Mouse (Mus musculus) erythroblast, embryonic 14.5 days (primary cell): ENCODE results near the gene Cfd. TPM values are rescaled to one million over a fixed set of nuclear protein-coding genes. Genes with fewer than 3 reads are reported as not detected.

ENCODE experiments used
- H3K27me3 ChIP-seq: 2 replicates; pipeline ENCODE4 v1.6.1; 2012; ENCODE audit warnings: inconsistent platforms; ENCODE audit not compliant: control insufficient read depth
- H3K36me3 ChIP-seq: 2 replicates; pipeline ENCODE4 v1.6.1; 2012; ENCODE audit warnings: mild to moderate bottlenecking, inconsistent platforms; ENCODE audit not compliant: control insufficient read depth
- H3K4me1 ChIP-seq: 2 replicates; pipeline ENCODE4 v1.6.1; 2012; ENCODE audit warnings: inconsistent platforms; ENCODE audit not compliant: control insufficient read depth
- H3K4me3 ChIP-seq: replicated peaks from 2 replicates; pipeline ENCODE3; 2012; ENCODE audit warnings: moderate library complexity, mild to moderate bottlenecking, inconsistent platforms
- H3K9me3 ChIP-seq: 2 replicates; pipeline ENCODE4 v1.6.1; 2012; ENCODE audit warnings: low read length, inconsistent platforms, mixed read lengths; ENCODE audit not compliant: control insufficient read depth
- GATA1 ChIP-seq: IDR thresholded peaks from 2 replicates; pipeline ENCODE4 v1.6.1; 2012; ENCODE audit warnings: low read length, inconsistent platforms, mixed read lengths
- TAL1 ChIP-seq: IDR thresholded peaks from 3 replicates; pipeline ENCODE4 v1.6.1; 2012; ENCODE audit warnings: low read length, inconsistent platforms, mixed read lengths
- polyA plus RNA-seq: library from polyadenylated mRNA; stranded (reverse); fragments of >175 nt; gene quantifications from 2 replicates; pipeline ENCODE4 v1.2.3, GENCODE M21; 2012

The Cfd gene
- polyA plus RNA-seq, 1 experiment = not detected

DNA sequence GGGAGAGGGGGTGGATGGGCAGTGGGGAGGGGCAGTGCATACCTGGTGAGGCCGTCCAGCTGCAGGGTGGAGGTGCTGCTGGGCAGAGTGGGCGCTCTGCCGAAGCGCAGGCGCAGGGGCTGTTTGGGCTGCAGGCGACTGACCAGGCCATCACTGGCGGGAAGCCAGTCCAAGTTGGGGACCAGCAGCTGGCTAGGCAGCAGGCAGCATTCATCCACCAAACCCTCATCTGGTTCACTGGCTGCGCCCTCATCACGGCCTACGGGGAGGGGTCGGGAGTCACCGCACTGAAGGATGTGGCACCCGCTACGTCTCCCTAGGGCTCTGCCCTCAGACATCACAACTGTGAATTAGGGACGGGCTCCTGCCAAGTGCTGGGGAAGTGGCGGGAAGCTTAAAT, 5.7 kb downstream of the Cfd start:
- no peaks in the 10 kb centered on the region for H3K27me3 ChIP-seq
- H3K9me3 ChIP-seq = no peaks in the 10 kb centered on the region
- peaks cover 56% of the 10 kb centered on the region for H3K36me3 ChIP-seq
- H3K4me1 ChIP-seq = peaks cover 6% of the 10 kb centered on the region
- TF ChIP-seq GATA1 = no peak
- TF ChIP-seq TAL1 = no peak
- H3K4me3 ChIP-seq = no peak overlapping the region

DNA sequence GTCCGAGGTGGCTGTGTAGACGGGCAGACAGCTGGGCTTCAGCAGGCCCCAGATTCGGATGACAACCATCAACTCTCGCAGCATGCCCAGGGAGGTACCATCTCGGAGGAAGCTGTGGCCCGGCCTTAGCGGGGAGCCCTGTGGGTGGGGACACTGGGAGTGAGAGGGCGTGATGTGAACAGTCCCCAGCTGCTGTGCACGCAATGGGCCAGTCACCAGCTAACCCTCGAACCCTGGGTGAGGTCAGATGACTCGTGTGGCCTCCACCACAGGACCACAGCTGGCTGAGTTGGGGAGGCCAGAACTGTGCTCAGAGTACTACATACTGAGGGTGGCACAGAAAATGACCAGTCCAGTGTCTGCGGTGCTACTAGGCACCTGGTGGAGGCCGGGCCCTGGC, 6.2 kb downstream of the Cfd start:
- H3K36me3 ChIP-seq = peaks cover 56% of the 10 kb centered on the region
- H3K27me3 ChIP-seq = no peaks in the 10 kb centered on the region
- peaks cover 6% of the 10 kb centered on the region for H3K4me1 ChIP-seq
- no peaks in the 10 kb centered on the region for H3K9me3 ChIP-seq
- TF ChIP-seq TAL1 = no peak
- TF ChIP-seq GATA1 = no peak
- H3K4me3 ChIP-seq = no peak overlapping the region

GRCm38 (mm10) chr10:79897316-79898245, 6.9 kb downstream of the Cfd start:
- H3K4me1 ChIP-seq = peaks cover 6% of the 10 kb centered on the region
- no peaks in the 10 kb centered on the region for H3K9me3 ChIP-seq
- peaks cover 61% of the 10 kb centered on the region for H3K36me3 ChIP-seq
- no peaks in the 10 kb centered on the region for H3K27me3 ChIP-seq
- no peak overlapping the region for H3K4me3 ChIP-seq
- no peak for TF ChIP-seq GATA1
- no peak for TF ChIP-seq TAL1

DNA sequence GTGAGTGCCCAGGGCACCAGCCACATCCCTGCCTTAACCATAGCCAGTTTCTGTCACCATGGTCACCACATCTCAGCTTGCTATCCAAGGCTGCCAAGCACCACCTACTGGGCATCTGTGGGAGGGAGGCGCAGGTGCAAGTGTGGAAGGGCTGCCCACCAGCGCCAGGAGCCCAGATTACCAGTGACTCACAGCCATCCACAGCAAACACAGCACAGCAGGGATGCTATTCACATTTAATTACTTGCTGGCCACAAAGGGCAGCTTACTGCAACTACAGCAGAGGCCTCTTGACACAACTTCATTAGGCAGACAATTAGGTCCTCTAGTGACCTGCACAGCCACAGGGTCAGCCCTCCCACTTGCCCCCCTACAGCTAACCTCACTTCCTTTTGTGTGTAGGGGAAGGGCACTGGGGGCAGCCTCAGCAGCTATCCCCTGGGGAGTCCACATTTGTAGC, 10.3 kb downstream of the Cfd start:
- Histone ChIP-seq H3K9me3 (no peaks in the 10 kb centered on the region), H3K4me1 (peaks cover 6% of the 10 kb centered on the region), H3K4me3 (no peak overlapping the region), H3K27me3 (no peaks in the 10 kb centered on the region), H3K36me3 (peaks cover 69% of the 10 kb centered on the region)
- TF ChIP-seq TAL1 = no peak
- TF ChIP-seq GATA1 = no peak

DNA sequence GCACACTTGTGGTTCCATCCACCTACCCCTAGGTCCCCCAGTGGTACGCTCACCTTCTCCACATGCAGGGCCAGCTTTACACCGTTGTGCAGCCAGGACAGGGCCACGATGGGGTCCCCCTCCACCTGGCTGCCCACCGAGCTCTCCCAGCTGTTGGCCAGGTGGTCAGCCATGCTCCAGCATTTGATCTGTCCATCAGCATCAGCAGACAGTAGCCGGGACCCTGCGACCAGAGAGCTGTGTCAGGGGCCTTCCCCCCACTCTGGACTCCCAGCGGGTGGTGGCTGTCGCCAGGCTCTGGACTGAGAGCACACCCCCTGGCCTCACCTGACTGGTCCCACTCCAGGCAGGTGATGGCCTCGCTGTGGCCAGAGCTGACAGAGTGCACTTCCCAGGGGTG, 16.1 kb downstream of the Cfd start:
- no peak for TF ChIP-seq GATA1
- no peak for TF ChIP-seq TAL1
- H3K27me3 ChIP-seq = no peaks in the 10 kb centered on the region
- H3K4me3 ChIP-seq = no peak overlapping the region
- H3K36me3 ChIP-seq = peaks cover 59% of the 10 kb centered on the region
- peaks cover 30% of the 10 kb centered on the region for H3K4me1 ChIP-seq
- H3K9me3 ChIP-seq = no peaks in the 10 kb centered on the region

- Histone ChIP-seq H3K4me1 (peaks cover 37% of the 10 kb centered on the region), H3K27me3 (no peaks in the 10 kb centered on the region), H3K36me3 (peaks cover 63% of the 10 kb centered on the region), H3K4me3 (no peak overlapping the region), H3K9me3 (no peaks in the 10 kb centered on the region)
- TF ChIP-seq GATA1 (no peak), TAL1 (no peak)
These were observed 16.8 kb downstream of the Cfd start for GRCm38 (mm10) chr10:79907415-79907814.

DNA sequence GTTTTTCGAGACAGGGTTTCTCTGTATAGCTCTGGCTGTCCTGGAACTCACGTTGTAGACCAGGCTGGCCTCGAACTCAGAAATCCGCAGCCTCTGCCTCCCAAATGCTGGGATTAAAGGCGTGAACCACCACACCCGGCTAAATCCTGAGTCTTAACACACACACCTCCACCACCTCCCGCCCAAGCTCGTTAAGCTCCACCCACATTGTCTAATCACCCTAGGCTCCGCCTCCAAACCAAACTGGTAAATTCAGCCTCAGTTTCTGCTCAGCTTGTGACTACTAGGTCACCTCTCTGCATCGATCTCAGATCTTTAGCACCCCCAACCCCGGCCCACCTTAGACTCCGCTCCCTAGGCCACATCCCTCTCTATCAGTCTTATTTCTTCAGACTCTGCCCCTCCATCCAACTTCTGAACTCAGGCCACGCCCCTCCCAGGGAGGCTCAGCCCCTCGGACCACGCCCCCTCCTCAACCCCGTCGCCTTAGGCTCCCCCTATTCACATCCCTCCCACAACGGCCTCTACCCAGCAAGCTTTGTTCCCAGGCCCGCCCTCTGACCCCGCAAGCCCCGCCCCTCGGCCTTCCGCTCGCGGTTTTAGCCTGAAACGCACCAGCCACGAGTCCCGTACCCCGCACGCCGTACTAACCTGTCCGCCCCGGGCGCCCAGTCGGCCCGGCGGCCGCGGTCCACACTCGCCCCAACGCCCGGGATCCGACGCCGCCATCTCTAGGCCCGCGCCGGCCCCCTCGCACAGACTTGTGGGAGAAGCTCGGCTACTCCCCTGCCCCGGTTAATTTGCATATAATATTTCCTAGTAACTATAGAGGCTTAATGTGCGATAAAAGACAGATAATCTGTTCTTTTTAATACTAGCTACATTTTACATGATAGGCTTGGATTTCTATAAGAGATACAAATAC, 17.8 kb downstream of the Cfd start, which contains the start of gene Med16:
Gene Med16, minus strand, starts transcription at position 757 of the 925 bp plus-strand sequence.
- H3K4me1 ChIP-seq = peaks cover 45% of the 10 kb centered on the region

GRCm38 (mm10) chr10:79909092-79909922, 18.7 kb downstream of the Cfd start:
- Histone ChIP-seq H3K36me3 (peaks cover 63% of the 10 kb centered on the region), H3K4me3 (peak overlapping the region; percentile 91)

More for the DNA sequence above, 17.8 kb downstream of the Cfd start, which contains the start of gene Med16:
- Histone ChIP-seq H3K27me3 (no peaks in the 10 kb centered on the region), H3K36me3 (peaks cover 62% of the 10 kb centered on the region), H3K9me3 (no peaks in the 10 kb centered on the region), H3K4me3 (peak within 1 kb of the TSS; percentile 91)
- TF ChIP-seq GATA1 (no peak), TAL1 (no peak)

More at GRCm38 (mm10) chr10:79909092-79909922, 18.7 kb downstream of the Cfd start:
- Histone ChIP-seq H3K4me1 (peaks cover 54% of the 10 kb centered on the region), H3K9me3 (no peaks in the 10 kb centered on the region), H3K27me3 (no peaks in the 10 kb centered on the region)
- TF ChIP-seq TAL1 = no peak
- no peak for TF ChIP-seq GATA1
